Mouse (Mus musculus) mature B cell (primary cell): ENCODE measurements around the gene Hint3.

ENCODE experiments used
- in situ Hi-C: fragments of 300-500 bp; cut with MboI; formaldehyde crosslinking; loops from 2 replicates; pipeline ENCODE4 v1.14.3; 2019

Gene Hint3

DNA sequence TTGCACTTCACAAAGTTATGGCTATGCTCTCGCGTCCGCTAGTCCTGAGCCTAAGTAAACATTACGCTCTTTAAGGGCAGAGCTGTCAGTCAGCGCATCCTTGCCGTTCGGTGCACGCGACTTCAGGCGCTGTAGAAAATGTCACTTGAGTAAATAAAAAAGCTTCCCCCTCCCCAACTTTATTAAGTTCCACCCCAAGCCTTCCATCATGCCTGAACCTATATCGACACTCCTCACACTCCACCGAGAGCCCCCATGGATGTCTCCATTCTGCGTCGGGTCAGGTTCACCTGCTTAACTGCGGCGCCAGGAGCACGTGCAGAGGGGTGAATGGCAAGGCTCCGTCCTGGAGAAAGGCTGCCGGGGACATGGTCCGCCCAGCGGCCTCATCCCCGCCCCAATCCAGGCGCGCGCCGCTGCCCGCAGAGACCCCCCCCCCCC, 29.3 kb downstream of the Hint3 start:
- in situ Hi-C loops: loop anchor here (25.0 kb wide), 3 partner anchors 413 to 1238 kb away; partner anchors contain the start of genes Hddc2 and Rnf146

- in situ Hi-C loops: no loop called here
Measured at GRCm38 (mm10) chr10:30587037-30587436, 42.4 kb downstream of the Hint3 start.

DNA sequence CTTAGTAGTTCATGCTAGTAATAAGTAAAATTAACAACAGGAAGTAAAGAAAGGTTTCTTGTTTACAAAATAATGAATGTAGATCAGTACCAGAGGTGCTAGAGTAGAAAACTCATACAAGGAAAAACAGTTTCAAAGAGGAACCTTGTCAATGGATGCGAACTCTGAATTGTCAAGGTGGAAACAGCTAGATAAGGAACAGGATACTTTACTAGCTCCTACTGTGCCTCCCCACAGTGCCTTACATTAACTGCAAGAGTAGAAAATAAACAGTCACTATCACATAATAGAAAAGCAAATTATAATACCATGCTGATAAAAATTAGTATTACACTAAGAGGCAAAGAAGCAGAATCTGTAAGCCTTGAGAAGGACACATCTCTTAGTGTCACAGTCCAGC, 43.7 kb downstream of the Hint3 start:
- in situ Hi-C loops: no loop called here

DNA sequence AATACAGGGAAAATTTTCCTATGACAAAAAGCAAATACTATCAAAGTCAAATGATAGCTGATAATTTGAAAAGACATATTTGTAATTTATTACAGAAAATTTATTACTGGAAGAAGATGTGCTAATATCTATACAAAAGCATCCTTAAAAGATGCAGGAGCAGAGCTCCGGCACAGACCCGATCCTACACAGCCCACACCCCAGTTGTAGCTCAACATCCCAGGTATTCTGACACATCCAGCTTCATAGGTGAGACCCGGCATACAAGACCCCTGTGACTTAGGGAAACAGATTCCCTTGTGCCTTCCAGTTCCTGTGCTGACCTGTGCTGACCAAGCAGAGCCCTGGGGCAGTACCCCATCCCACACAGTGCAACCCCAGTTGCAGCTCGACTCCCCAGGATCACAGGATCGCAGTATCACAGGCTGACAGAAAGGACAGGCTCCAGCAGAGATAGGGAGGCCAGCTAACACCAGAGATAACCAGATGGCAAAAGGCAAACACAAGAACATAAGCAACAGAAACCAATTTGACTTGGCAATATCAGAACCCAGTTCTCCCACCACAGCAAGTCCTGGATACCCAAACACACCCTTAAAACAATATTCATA, 51.7 kb downstream of the Hint3 start:
- in situ Hi-C loops: no loop called here

- in situ Hi-C loops: no loop called here
Measured at GRCm38 (mm10) chr10:30566364-30566763, 63.1 kb downstream of the Hint3 start.

DNA sequence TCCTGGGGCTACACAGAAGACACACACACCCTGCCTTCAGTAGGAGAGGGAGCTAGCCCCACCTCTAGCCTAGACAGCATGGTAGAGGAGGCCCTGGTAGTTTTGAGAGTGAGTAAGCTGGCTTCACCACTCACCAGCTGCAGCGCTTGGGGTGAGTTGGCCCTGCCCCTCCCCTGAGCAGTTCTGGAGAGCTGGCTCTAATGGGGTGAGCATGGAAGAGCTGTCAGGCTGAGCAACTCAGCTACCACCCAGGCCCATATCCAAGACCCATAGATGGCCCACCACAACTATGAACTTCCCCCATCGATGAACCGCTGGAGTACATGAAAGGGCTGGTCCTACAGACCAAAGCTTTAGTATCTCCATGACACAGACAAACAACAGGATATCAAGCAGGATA, 64.8 kb downstream of the Hint3 start:
- in situ Hi-C loops: no loop called here
